Mouse (Mus musculus) embryo, embryonic 10.5 days (tissue): Measurements from ENCODE around the gene Rbl1.
"Not testable (repeated sequence)": the region's sequence is repeated elsewhere in the genome, so short reads cannot be mapped to it uniquely, and the experiment has no call there.

Source experiments
- DNase-seq: peaks from one replicate; pipeline ENCODE4 v3.0.0-alpha.2; 2015; ENCODE audit warnings: low spot score

The Rbl1 gene

GRCm38 (mm10) chr2:157172984-157173383 lies 31.4 kb downstream of the Rbl1 start:
- DNase-seq = no peak

DNA sequence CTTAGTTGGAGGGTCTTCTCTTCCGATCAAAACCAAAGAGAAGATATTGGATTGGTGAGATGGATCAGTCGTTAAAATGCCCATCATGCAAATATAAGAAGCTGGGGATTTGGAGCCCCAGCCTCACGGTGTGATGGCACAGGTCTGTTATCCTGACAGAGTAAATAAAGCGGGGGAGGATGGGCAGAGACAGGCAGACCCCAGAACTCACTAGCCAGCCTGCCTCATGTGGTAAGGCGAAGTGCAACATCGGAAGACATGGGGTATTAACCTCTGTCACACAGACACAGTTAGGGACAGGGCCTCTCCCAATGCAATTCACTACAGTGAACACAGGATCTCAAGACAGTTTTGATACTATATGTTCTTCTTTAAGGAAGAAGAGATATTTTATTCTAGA lies 33.7 kb downstream of the Rbl1 start:
- DNase-seq = peak; percentile 45

DNA sequence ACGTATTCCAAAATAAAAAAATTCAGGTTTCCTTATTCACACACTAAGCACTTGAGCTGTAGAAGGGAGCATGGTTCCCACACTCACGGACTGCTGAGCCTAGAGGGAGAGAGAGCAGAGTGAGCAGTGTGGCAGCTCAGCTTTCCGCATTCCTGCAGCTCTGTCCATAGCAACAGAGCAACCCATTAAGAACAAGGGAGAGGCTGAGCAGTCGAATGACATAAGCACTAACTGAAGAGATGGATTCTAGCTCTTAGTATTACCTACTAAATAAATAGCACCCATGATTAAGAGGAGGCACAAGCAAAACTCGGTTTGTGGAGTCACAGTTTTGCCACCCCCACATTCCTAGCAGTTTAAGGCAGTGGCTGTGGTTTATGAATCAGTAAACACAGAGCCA lies 34.2 kb downstream of the Rbl1 start:
- DNase-seq = peak; percentile 74

- no peak for DNase-seq
Observed at GRCm38 (mm10) chr2:157166371-157167080, 37.8 kb downstream of the Rbl1 start.

DNA sequence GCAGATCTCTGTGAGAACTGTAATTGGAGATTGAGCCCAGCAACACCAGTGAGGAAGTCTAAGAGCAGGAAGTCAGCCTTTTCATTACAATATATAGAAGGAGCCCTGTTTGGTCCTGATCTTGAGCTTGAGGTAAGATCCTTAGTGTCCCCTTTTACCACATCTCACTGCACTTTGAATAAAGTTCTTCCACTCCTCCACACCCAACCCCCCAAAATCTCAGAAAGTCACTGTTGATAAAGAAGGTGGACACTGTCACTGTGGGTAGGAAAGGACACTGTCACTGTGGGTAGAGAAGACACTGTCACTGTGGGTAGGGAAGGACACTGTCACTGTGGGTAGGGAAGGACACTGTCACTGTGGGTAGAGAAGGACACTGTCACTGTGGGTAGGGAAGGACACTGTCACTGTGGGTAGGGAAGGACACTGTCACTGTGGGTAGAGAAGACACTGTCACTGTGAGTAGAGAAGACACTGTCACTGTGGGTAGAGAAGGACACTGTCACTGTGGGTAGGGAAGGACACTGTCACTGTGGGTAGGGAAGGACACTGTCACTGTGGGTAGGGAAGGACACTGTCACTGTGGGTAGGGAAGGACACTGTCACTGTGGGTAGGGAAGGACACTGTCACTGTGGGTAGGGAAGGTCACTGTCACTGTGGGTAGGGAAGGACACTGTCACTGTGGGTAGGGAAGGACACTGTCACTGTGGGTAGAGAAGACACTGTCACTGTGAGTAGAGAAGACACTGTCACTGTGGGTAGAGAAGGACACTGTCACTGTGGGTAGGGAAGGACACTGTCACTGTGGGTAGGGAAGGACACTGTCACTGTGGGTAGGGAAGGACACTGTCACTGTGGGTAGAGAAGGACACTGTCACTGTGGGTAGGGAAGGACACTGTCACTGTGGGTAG lies 38.8 kb downstream of the Rbl1 start:
- not testable (repeated sequence) for DNase-seq

- DNase-seq = no peak
Observed at GRCm38 (mm10) chr2:157164101-157164500, 40.2 kb downstream of the Rbl1 start.

DNA sequence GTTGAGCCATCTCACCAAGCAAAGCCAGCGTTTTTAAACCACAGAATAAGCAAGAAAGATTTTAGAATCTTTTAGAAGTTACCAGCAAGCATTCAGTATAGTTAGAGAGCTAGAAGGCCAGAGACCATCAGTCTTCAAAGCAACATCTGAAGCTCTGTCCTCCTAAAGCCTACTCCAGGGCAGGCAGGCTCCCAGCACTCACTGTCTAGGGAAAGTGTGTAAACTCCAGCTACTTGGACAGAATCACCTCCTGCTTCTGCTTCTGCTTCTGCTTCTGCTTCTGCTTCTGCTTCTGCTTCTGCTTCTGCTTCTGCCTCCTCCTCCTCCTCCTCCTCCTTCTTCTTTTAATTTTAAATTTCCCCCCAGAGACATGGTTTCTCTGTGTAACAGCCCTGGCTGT lies 48.3 kb downstream of the Rbl1 start:
- no peak for DNase-seq

DNA sequence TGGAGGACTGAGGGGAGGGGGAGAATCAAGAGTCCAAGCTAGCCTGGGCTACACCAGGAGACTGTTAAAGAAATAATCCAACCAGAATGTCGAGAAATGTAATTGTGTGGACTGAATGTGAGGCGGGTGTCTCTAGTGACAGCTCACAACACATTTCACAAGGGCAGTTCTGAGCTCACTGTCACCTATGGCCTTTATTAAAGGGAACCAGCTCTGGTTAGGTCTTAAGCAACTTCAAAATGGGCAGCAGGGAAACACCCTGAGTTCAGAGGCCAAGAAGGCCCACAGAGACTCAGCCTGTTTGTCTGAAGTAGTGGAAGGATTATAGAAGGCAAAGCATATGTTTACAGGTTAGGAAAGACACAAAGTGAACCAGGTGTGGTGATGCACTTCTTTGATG lies 51.1 kb downstream of the Rbl1 start:
- no peak for DNase-seq

- no peak for DNase-seq
Observed at GRCm38 (mm10) chr2:157148417-157148816, 55.9 kb downstream of the Rbl1 start.

GRCm38 (mm10) chr2:157147397-157148020 lies 56.8 kb downstream of the Rbl1 start:
- DNase-seq = no peak

- no peak for DNase-seq
Observed at GRCm38 (mm10) chr2:157145173-157145572, 59.2 kb downstream of the Rbl1 start.

- no peak for DNase-seq
Observed at GRCm38 (mm10) chr2:157144132-157144531, 60.2 kb downstream of the Rbl1 start.

- DNase-seq = no peak
Observed at GRCm38 (mm10) chr2:157141962-157142361, 62.4 kb downstream of the Rbl1 start.

GRCm38 (mm10) chr2:157139251-157139802 lies 65.0 kb downstream of the Rbl1 start:
- no peak for DNase-seq

GRCm38 (mm10) chr2:157138808-157139207 lies 65.5 kb downstream of the Rbl1 start:
- DNase-seq = no peak

GRCm38 (mm10) chr2:157137959-157138731 lies 66.2 kb downstream of the Rbl1 start:
- DNase-seq = no peak

- DNase-seq = no peak
Observed at GRCm38 (mm10) chr2:157136646-157137045, 67.7 kb downstream of the Rbl1 start.

GRCm38 (mm10) chr2:157136176-157136575 lies 68.2 kb downstream of the Rbl1 start:
- DNase-seq = no peak

- no peak for DNase-seq
Observed at GRCm38 (mm10) chr2:157135529-157136120, 68.7 kb downstream of the Rbl1 start.

- DNase-seq = peak; percentile 95
Observed at GRCm38 (mm10) chr2:157135014-157135413, 69.3 kb downstream of the Rbl1 start, which contains the start of gene Samhd1. TSS of gene Samhd1 (minus strand) at chr2:157135265.

DNA sequence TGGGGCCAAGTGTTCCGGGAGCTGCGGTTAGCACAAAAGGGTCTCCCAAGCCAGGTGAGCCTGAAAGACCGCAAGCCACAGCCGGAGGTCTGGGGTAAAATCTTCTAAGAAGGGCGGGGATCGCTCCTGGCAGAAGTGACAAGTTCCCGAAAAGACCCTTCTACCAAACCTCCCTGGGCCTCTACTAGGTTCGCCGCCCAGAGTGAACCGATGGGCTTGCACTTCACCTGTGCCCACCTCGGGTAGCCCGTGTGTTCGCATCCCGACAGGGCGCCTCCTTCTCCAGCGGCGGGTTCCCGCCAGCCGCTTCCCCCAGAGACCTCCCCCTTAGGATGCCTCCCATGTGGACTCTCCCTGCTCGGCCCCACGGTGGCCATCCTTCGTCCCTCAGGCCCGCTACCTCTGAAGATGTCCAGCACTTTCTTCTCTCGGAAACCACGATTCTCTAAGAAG lies 69.8 kb downstream of the Rbl1 start:
- peak; percentile 49 for DNase-seq
